Mouse (Mus musculus): Measurements from ENCODE around the gene Cyp2d40. TPM values are rescaled to one million over a fixed set of nuclear protein-coding genes. Genes with fewer than 3 reads are reported as not detected.

Gene Cyp2d40
- polyA plus RNA-seq (2014; fragmentation: Illumina TruSeq; extraction: RNeasy Lipid Tissue Mini Kit (QIAGEN cat#74804); ENCODE audit: insufficient read depth, low read depth, low replicate concordance), result not detected

DNA sequence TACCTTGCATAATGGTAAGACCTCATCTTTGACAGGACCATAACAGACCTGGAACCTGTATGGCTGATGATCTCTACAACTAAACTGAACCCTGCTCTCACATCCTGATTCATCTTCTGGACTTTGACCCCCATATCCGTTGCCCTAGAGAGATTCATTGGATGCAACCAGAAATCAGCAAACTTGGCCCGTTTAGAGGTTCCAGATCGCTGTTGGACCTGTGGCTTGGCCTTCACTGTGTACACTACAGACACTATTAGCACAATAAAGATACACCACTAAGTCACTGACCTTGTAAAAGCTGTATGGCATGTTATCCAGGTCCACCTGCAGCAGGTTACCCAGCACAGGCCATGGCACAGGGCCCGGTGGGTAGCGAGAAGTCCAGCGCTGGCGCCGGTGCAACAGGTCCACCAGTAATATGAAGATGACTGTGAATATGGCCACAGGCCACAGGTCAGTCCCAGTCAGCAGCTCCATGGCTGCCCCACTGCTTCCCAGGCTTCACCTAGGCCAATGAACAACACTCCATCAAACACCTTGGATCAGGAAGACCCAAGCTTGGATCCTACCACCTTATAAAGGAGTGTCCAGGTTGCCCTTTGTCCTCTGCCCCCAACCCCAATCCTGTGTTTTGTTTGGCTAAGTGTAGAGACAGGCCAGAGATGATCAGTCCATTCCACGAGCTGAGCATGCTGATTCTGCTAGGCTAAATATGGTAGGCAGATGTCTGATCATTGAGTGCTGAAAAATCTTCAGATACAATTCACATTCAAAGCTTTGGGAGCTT, at the start of gene Cyp2d40:
Cyp2d40 (minus strand) TSS at position 553 of the 790 bp plus-strand sequence.

DNA sequence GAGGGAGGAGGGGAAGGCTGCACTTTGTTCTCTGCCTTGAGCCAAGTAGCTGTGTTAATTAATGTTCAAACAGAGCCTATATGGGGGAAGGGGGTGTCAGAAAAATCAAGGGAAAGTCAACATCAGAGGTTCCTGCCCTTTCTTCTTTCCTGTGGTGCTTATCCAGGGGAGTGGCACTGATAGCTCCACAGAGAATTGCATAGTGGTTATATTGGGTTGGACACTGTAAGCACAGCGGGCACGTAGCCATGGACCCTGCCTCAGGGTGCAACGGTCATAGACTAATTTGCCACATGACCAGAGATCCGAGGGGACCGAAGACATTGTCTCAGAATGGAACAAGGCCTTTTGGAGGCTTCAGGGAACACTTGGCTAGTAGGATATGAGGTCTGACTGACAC, 30.3 kb upstream of the Cyp2d40 start, which contains the start of gene Cyp2d26:
Cyp2d26 (minus strand) TSS at position 18 of the 400 bp plus-strand sequence.

Other genes with a start within 250 kb of the Cyp2d40 start
- gene Cyp2d12, start 209.1 kb downstream of the Cyp2d40 start, polyA plus RNA-seq (2014; fragmentation: Illumina TruSeq; extraction: RNeasy Lipid Tissue Mini Kit (QIAGEN cat#74804); ENCODE audit: insufficient read depth, low read depth, low replicate concordance), result not detected
- gene Cyp2d34, start 143.2 kb downstream of the Cyp2d40 start, polyA plus RNA-seq (2014; fragmentation: Illumina TruSeq; extraction: RNeasy Lipid Tissue Mini Kit (QIAGEN cat#74804); ENCODE audit: insufficient read depth, low read depth, low replicate concordance), result not detected
- gene Cyp2d26, start 30.1 kb upstream of the Cyp2d40 start, polyA plus RNA-seq (2014; fragmentation: Illumina TruSeq; extraction: RNeasy Lipid Tissue Mini Kit (QIAGEN cat#74804); ENCODE audit: insufficient read depth, low read depth, low replicate concordance), result not detected
- 5.8 TPM for gene Tcf20, start 223.7 kb upstream of the Cyp2d40 start, polyA plus RNA-seq (2014; fragmentation: Illumina TruSeq; extraction: RNeasy Lipid Tissue Mini Kit (QIAGEN cat#74804); ENCODE audit: insufficient read depth, low read depth, low replicate concordance)